Mouse (Mus musculus) MEL (cell line): Measurements from ENCODE around the gene Clmp. TPM values are rescaled to one million over a fixed set of nuclear protein-coding genes. Genes with fewer than 3 reads are reported as not detected.
A peak's percentile ranks its signal among the peaks of the same experiment; 100 is the strongest.

ENCODE experiments used
- DNase-seq: peaks from one replicate; pipeline ENCODE4 v3.0.0; 2011; ENCODE audit warnings: low read depth, low spot score
- H3K27ac ChIP-seq: 2 replicates; pipeline ENCODE4 v1.5.1; 2012; ENCODE audit warnings: low read depth, mild to moderate bottlenecking, control low read depth, low read length, moderate library complexity; ENCODE audit not compliant: control insufficient read depth
- H3K27me3 ChIP-seq, 2 experiments: fragments of 150-350 bp in 1 of 2; sonication (generic) in 1 of 2; 2 replicates each; pipeline ENCODE4 v1.6.1; 2012; ENCODE audit warnings: low read length in 2 of 2, mild to moderate bottlenecking in 2 of 2, improper control_type of control experiment in 1 of 2, moderate library complexity in 1 of 2; ENCODE audit not compliant: insufficient read depth in 2 of 2, control insufficient read depth in 1 of 2
- H3K36me3 ChIP-seq, 2 experiments: 2 replicates each; pipeline ENCODE4 v1.6.1; 2012 to 2014; ENCODE audit warnings: low read length in 2 of 2, improper control_type of control experiment in 1 of 2, inconsistent platforms in 1 of 2, mild to moderate bottlenecking in 1 of 2; ENCODE audit not compliant: insufficient read depth in 2 of 2, control insufficient read depth in 1 of 2
- H3K4me1 ChIP-seq, 2 experiments: fragments of 150-350 bp in 1 of 2; sonication (generic) in 1 of 2; 2 replicates each; pipeline ENCODE4 v1.6.1; 2012; ENCODE audit warnings: low read length in 2 of 2, improper control_type of control experiment in 1 of 2, mild to moderate bottlenecking in 1 of 2; ENCODE audit not compliant: insufficient read depth in 2 of 2, control insufficient read depth in 1 of 2
- H3K4me3 ChIP-seq, 2 experiments: fragments of 150-350 bp in 1 of 2; sonication (generic) in 1 of 2; 2 replicates each; pipeline ENCODE4 v1.5.1; 2012; ENCODE audit warnings: low read depth in 2 of 2, low read length in 2 of 2, mild to moderate bottlenecking in 2 of 2, moderate library complexity in 2 of 2, control low read depth in 1 of 2, improper control_type of control experiment in 1 of 2; ENCODE audit not compliant: control insufficient read depth in 1 of 2, insufficient read depth in 1 of 2
- H3K79me2 ChIP-seq: 2 replicates; pipeline ENCODE4 v1.6.1; 2012; ENCODE audit warnings: mild to moderate bottlenecking, low read length, moderate library complexity; ENCODE audit not compliant: control insufficient read depth, poor library complexity, insufficient read depth
- H3K9ac ChIP-seq: 2 replicates; pipeline ENCODE4 v1.6.1; 2012; ENCODE audit warnings: low read depth, mild to moderate bottlenecking, control low read depth, low read length, moderate library complexity; ENCODE audit not compliant: control insufficient read depth, poor library complexity, severe bottlenecking
- H3K9me3 ChIP-seq: fragments of 150-350 bp; sonication (generic); replicated peaks from 2 replicates; pipeline ENCODE4 v1.6.1; 2012; ENCODE audit warnings: mild to moderate bottlenecking, low read length, improper control_type of control experiment, moderate library complexity; ENCODE audit not compliant: insufficient read depth
- BHLHE40 ChIP-seq: IDR thresholded peaks from 2 replicates; pipeline ENCODE4 v1.6.1; 2012; ENCODE audit warnings: low read depth, mild to moderate bottlenecking, inconsistent platforms, low read length, improper control_type of control experiment, borderline replicate concordance
- CTCF ChIP-seq, 3 experiments: IDR thresholded peaks in 2 of 3; conservative IDR thresholded peaks in 1 of 3; 2 replicates each; pipeline ENCODE4 v1.5.1; 2011 to 2012; ENCODE audit warnings: low read length in 3 of 3, low read depth in 2 of 3, mild to moderate bottlenecking in 2 of 3, improper control_type of control experiment in 1 of 3, inconsistent platforms in 1 of 3, mixed read lengths in 1 of 3, moderate library complexity in 1 of 3; ENCODE audit not compliant: control insufficient read depth in 1 of 3, insufficient read depth in 1 of 3, poor library complexity in 1 of 3, severe bottlenecking in 1 of 3
- ELF1 ChIP-seq: IDR thresholded peaks from 2 replicates; pipeline ENCODE4 v1.6.1; 2014; ENCODE audit warnings: low read depth, mild to moderate bottlenecking, inconsistent platforms, low read length, improper control_type of control experiment, moderate library complexity
- EP300 ChIP-seq, 2 experiments: IDR thresholded peaks; 2 replicates each; pipeline ENCODE4 v1.6.1; 2011; ENCODE audit warnings: improper control_type of control experiment in 2 of 2, low read length in 2 of 2, low read depth in 1 of 2, mild to moderate bottlenecking in 1 of 2
- ETS1 ChIP-seq: IDR thresholded peaks from 2 replicates; pipeline ENCODE4 v1.6.1; 2012; ENCODE audit warnings: low read depth, mild to moderate bottlenecking, inconsistent platforms, low read length, improper control_type of control experiment, moderate library complexity
- GABPA ChIP-seq: IDR thresholded peaks from 2 replicates; pipeline ENCODE4 v1.6.1; 2012; ENCODE audit warnings: low read depth, mild to moderate bottlenecking, inconsistent platforms, low read length, improper control_type of control experiment, moderate library complexity
- HCFC1 ChIP-seq: IDR thresholded peaks from 2 replicates; pipeline ENCODE4 v1.6.1; 2012; ENCODE audit warnings: low read depth, mild to moderate bottlenecking, inconsistent platforms, low read length, improper control_type of control experiment, moderate library complexity
- KAT2A ChIP-seq: conservative IDR thresholded peaks from 2 replicates; pipeline ENCODE4 v1.6.1; 2012; ENCODE audit warnings: low read depth, low read length, improper control_type of control experiment, inconsistent platforms
- MAX ChIP-seq: IDR thresholded peaks from 2 replicates; pipeline ENCODE4 v1.6.1; 2011; ENCODE audit warnings: low read length, improper control_type of control experiment
- MAZ ChIP-seq: IDR thresholded peaks from 2 replicates; pipeline ENCODE4 v1.6.1; 2012; ENCODE audit warnings: low read depth, mild to moderate bottlenecking, inconsistent platforms, low read length, improper control_type of control experiment
- MEF2A ChIP-seq: IDR thresholded peaks from 2 replicates; pipeline ENCODE4 v1.6.1; 2014; ENCODE audit warnings: low read depth, mild to moderate bottlenecking, inconsistent platforms, low read length, improper control_type of control experiment; ENCODE audit not compliant: poor library complexity, insufficient replicate concordance, severe bottlenecking; ENCODE audit errors: extremely low read depth
- MXI1 ChIP-seq: IDR thresholded peaks from 2 replicates; pipeline ENCODE4 v1.6.1; 2011; ENCODE audit warnings: mild to moderate bottlenecking, low read depth, low read length, improper control_type of control experiment
- MYB ChIP-seq: IDR thresholded peaks from 2 replicates; pipeline ENCODE4 v1.6.1; 2011; ENCODE audit warnings: mild to moderate bottlenecking, low read depth, low read length, improper control_type of control experiment
- MYC ChIP-seq: IDR thresholded peaks from 2 replicates; pipeline ENCODE4 v1.6.1; 2011; ENCODE audit warnings: low read depth, mild to moderate bottlenecking, low read length, improper control_type of control experiment, moderate library complexity
- NELFE ChIP-seq: IDR thresholded peaks from 2 replicates; pipeline ENCODE4 v1.6.1; 2011; ENCODE audit warnings: low read depth, low read length, improper control_type of control experiment
- NRF1 ChIP-seq: IDR thresholded peaks from 2 replicates; pipeline ENCODE4 v1.6.1; 2014; ENCODE audit warnings: low read depth, mild to moderate bottlenecking, inconsistent platforms, low read length, improper control_type of control experiment, moderate library complexity; ENCODE audit not compliant: poor library complexity, insufficient read depth, severe bottlenecking
- POLR2AphosphoS2 ChIP-seq: IDR thresholded peaks from 2 replicates; pipeline ENCODE4 v1.6.1; 2011; ENCODE audit warnings: low read length, improper control_type of control experiment
- RAD21 ChIP-seq: IDR thresholded peaks from 2 replicates; pipeline ENCODE4 v1.6.1; 2011; ENCODE audit warnings: mild to moderate bottlenecking, low read depth, low read length, improper control_type of control experiment
- RCOR1 ChIP-seq: IDR thresholded peaks from 2 replicates; pipeline ENCODE4 v1.6.1; 2012; ENCODE audit warnings: low read depth, mild to moderate bottlenecking, inconsistent platforms, low read length, improper control_type of control experiment
- SMC3 ChIP-seq: IDR thresholded peaks from 2 replicates; pipeline ENCODE4 v1.6.1; 2011; ENCODE audit warnings: low read depth, low read length, improper control_type of control experiment
- TAL1 ChIP-seq: IDR thresholded peaks from 2 replicates; pipeline ENCODE4 v1.6.1; 2012; ENCODE audit warnings: mild to moderate bottlenecking, inconsistent platforms, low read length, moderate library complexity, mixed read lengths
- TBP ChIP-seq: IDR thresholded peaks from 2 replicates; pipeline ENCODE4 v1.8.0; 2011; ENCODE audit warnings: low read depth, low read length, improper control_type of control experiment
- TCF12 ChIP-seq: IDR thresholded peaks from 2 replicates; pipeline ENCODE4 v1.6.1; 2014; ENCODE audit warnings: low read depth, mild to moderate bottlenecking, inconsistent platforms, low read length, improper control_type of control experiment, moderate library complexity
- UBTF ChIP-seq: IDR thresholded peaks from 2 replicates; pipeline ENCODE4 v1.6.1; 2012; ENCODE audit warnings: low read depth, mild to moderate bottlenecking, inconsistent platforms, low read length, improper control_type of control experiment, moderate library complexity, borderline replicate concordance; ENCODE audit not compliant: insufficient read depth
- USF1 ChIP-seq: IDR thresholded peaks from 2 replicates; pipeline ENCODE4 v1.6.1; 2014; ENCODE audit warnings: low read depth, mild to moderate bottlenecking, inconsistent platforms, low read length, improper control_type of control experiment, moderate library complexity
- ZC3H11A ChIP-seq: IDR thresholded peaks from 2 replicates; pipeline ENCODE4 v1.6.1; 2012; ENCODE audit warnings: low read depth, mild to moderate bottlenecking, inconsistent platforms, low read length, improper control_type of control experiment
- ZKSCAN1 ChIP-seq: IDR thresholded peaks from 2 replicates; pipeline ENCODE4 v1.6.1; 2012; ENCODE audit warnings: low read depth, mild to moderate bottlenecking, inconsistent platforms, low read length, improper control_type of control experiment, moderate library complexity
- ZNF384 ChIP-seq: IDR thresholded peaks from 2 replicates; pipeline ENCODE4 v1.6.1; 2012; ENCODE audit warnings: low read depth, mild to moderate bottlenecking, inconsistent platforms, low read length, improper control_type of control experiment
- polyA plus RNA-seq, 2 experiments: library from polyadenylated mRNA; stranded (reverse) in 1 of 2; unstranded in 1 of 2; fragments of >175 nt in 1 of 2; fragments of >200 nt in 1 of 2; gene quantifications; 2 replicates each; pipeline versions ENCODE4 v1.2.1 to v1.2.4; 2012; ENCODE audit warnings: low replicate concordance in 2 of 2, low read depth in 1 of 2; ENCODE audit not compliant: insufficient read length in 2 of 2, insufficient read depth in 1 of 2, missing spikeins in 1 of 2
- total RNA-seq: library from RNA; depleted of rRNA; stranded (reverse); fragments of 300-350 nt; gene quantifications from 2 replicates; pipeline ENCODE4 v1.2.3, GENCODE M21; 2012; rRNA removed

Clmp gene
- total RNA-seq = not detected in 2 replicates
- polyA plus RNA-seq = not detected

DNA sequence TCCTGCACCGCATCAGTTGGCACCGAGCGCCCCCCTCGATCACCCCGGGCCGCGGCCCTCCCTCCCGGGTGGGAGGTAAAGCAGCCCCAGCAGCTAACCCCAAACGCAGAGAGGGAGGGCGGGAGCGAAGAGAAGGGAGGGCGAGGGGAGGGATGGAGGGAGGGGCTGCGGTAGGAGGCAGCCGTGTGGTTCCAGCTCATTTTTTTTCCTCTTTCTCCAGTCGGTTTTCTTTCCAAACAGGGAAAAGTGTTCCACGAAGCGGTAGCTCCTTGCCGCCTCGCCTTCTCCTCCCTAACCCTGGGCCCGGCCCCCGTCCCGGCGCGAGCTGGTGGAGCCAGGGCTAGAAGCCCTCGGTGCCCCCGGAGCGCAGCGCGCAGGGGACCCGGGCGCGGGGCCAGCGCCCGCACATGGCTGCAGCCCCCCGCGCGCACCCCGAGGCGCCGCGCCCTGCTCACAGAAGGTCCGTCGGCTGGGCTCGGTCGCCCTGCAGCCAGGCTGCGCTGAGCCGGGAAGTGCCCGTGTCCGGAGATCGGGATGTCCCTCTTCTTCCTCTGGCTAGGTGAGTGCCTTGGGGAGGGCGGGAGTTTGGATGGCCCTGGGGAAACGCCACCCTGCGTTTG lies at the start of gene Clmp:
Gene Clmp, plus strand, starts transcription at position 162 of the 620 bp plus-strand sequence.
- Histone ChIP-seq H3K9ac (no peak within 1 kb of the TSS), H3K27ac (no peak within 1 kb of the TSS), H3K79me2 (no peaks in the 10 kb centered on the region), H3K27me3 (no peaks in the 10 kb centered on the region), H3K4me3 (no peak within 1 kb of the TSS), H3K4me1 (no peaks in the 10 kb centered on the region), H3K9me3 (no peaks in the 10 kb centered on the region), H3K36me3 (no peaks in the 10 kb centered on the region)
- DNase-seq = no peak
- TF ChIP-seq MAZ (no peak), ZNF384 (no peak), ELF1 (no peak), CTCF (IDR thresholded peaks at IDR 0.05 in 2 of 3, conservative IDR thresholded peaks at IDR 0.05 in 1 of 3; ENCODE audit: control insufficient read depth in 1 of 3, insufficient read depth in 1 of 3, low read depth in 2 of 3, low read length in 3 of 3, poor library complexity in 1 of 3, severe bottlenecking in 1 of 3) (no peak), GABPA (no peak), HCFC1 (no peak), RCOR1 (no peak), UBTF (no peak), MYB (no peak), TCF12 (no peak), MYC (no peak), ETS1 (no peak)

DNA sequence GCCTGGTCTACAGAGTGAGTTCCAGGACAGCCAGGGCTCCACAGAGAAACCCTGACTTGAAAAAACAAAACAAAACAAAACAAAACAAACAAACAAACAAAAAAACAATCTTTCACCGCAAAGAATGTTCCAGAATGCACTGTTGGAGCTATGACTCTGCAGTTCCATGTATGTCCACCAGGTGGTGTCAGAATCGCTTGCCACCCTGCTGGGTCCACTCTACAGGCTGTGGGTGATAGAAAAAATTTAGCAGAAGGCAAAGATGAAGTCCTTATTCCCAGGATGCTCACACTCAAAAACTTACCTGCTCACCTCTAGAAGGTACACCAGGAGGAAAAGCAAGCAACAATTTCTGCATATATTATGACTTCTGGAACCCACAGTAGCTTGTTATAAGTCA lies 49.7 kb upstream of the Clmp start:
- Histone ChIP-seq H3K27ac (no peak overlapping the region), H3K4me3 (no peak overlapping the region), H3K27me3 (no peaks in the 10 kb centered on the region), H3K9me3 (no peaks in the 10 kb centered on the region), H3K9ac (no peak overlapping the region)
- TF ChIP-seq GABPA = no peak
- no peak for TF ChIP-seq NELFE
- TF ChIP-seq MEF2A = no peak
- peak; percentile 19; the same call in 1 of the 2 replicates for TF ChIP-seq ZC3H11A
- TF ChIP-seq RCOR1 = no peak
- TF ChIP-seq SMC3 = peak; percentile 76
- TF ChIP-seq USF1 = no peak
- TF ChIP-seq MAX = no peak
- TF ChIP-seq TCF12 = no peak
- no peak for TF ChIP-seq TBP
- TF ChIP-seq NRF1 = no peak
- TF ChIP-seq RAD21 = peak; percentile 49
- TF ChIP-seq ZKSCAN1 = no peak
- no peak for TF ChIP-seq TAL1
- TF ChIP-seq MAZ = no peak
- TF ChIP-seq CTCF (IDR thresholded peaks at IDR 0.05 in 2 of 3, conservative IDR thresholded peaks at IDR 0.05 in 1 of 3; ENCODE audit: control insufficient read depth in 1 of 3, insufficient read depth in 1 of 3, low read depth in 2 of 3, low read length in 3 of 3, poor library complexity in 1 of 3, severe bottlenecking in 1 of 3) = peak; percentile 65 to 75 (median 69)
- no peak for TF ChIP-seq POLR2AphosphoS2
- TF ChIP-seq EP300 (IDR thresholded peaks at IDR 0.05; ENCODE audit: low read depth in 1 of 2, low read length in 2 of 2) = no peak
- TF ChIP-seq MXI1 = no peak
- TF ChIP-seq MYC = no peak
- TF ChIP-seq MYB = no peak
- no peak for TF ChIP-seq BHLHE40
- TF ChIP-seq KAT2A = no peak
- TF ChIP-seq ETS1 = no peak
- TF ChIP-seq, all 39 proteins: peak for 4
- H3K36me3 ChIP-seq = no peaks in the 10 kb centered on the region
- no peaks in the 10 kb centered on the region for H3K4me1 ChIP-seq
- DNase-seq = peak; percentile 26
- no peaks in the 10 kb centered on the region for H3K79me2 ChIP-seq
